Mouse (Mus musculus): ENCODE results near the gene Spen.
A peak's percentile ranks its signal among the peaks of the same experiment; 100 is the strongest.

The Spen gene

GRCm38 (mm10) chr4:141528938-141529337 lies 9.5 kb downstream of the Spen start:
- no peak for DNase-seq (ENCODE audit: low read depth)

GRCm38 (mm10) chr4:141526936-141527650 lies 11.3 kb downstream of the Spen start:
- no peak for DNase-seq (ENCODE audit: low read depth)

GRCm38 (mm10) chr4:141525940-141526339 lies 12.5 kb downstream of the Spen start:
- DNase-seq (ENCODE audit: low read depth) = no peak

GRCm38 (mm10) chr4:141524658-141525057 lies 13.7 kb downstream of the Spen start:
- no peak for DNase-seq (ENCODE audit: low read depth)

- DNase-seq (ENCODE audit: low read depth) = no peak
Measured at GRCm38 (mm10) chr4:141523128-141523527, 15.3 kb downstream of the Spen start.

- DNase-seq (ENCODE audit: low read depth) = no peak
Measured at GRCm38 (mm10) chr4:141518386-141518785, 20.0 kb downstream of the Spen start.

GRCm38 (mm10) chr4:141514179-141514641 lies 24.2 kb downstream of the Spen start:
- DNase-seq (ENCODE audit: low read depth) = no peak

GRCm38 (mm10) chr4:141512145-141512544 lies 26.3 kb downstream of the Spen start:
- DNase-seq (ENCODE audit: low read depth) = no peak

- no peak for DNase-seq (ENCODE audit: low read depth)
Measured at GRCm38 (mm10) chr4:141510457-141510856, 27.9 kb downstream of the Spen start.

GRCm38 (mm10) chr4:141506893-141507292 lies 31.5 kb downstream of the Spen start:
- DNase-seq (ENCODE audit: low read depth) = no peak

- DNase-seq (ENCODE audit: low read depth) = peak; percentile 8
Measured at GRCm38 (mm10) chr4:141506352-141506751, 32.0 kb downstream of the Spen start.

GRCm38 (mm10) chr4:141505810-141506209 lies 32.6 kb downstream of the Spen start:
- DNase-seq (ENCODE audit: low read depth) = no peak

GRCm38 (mm10) chr4:141504471-141504870 lies 33.9 kb downstream of the Spen start:
- DNase-seq (ENCODE audit: low read depth) = no peak

GRCm38 (mm10) chr4:141502723-141503122 lies 35.7 kb downstream of the Spen start:
- no peak for DNase-seq (ENCODE audit: low read depth)

GRCm38 (mm10) chr4:141501058-141501457 lies 37.3 kb downstream of the Spen start:
- no peak for DNase-seq (ENCODE audit: low read depth)

GRCm38 (mm10) chr4:141500637-141501036 lies 37.8 kb downstream of the Spen start:
- DNase-seq (ENCODE audit: low read depth) = no peak

GRCm38 (mm10) chr4:141488670-141489069 lies 49.7 kb downstream of the Spen start:
- DNase-seq (ENCODE audit: low read depth) = peak; percentile 37

GRCm38 (mm10) chr4:141487581-141487980 lies 50.8 kb downstream of the Spen start:
- DNase-seq (ENCODE audit: low read depth) = no peak

GRCm38 (mm10) chr4:141484071-141484470 lies 54.3 kb downstream of the Spen start:
- no peak for DNase-seq (ENCODE audit: low read depth)

- DNase-seq (ENCODE audit: low read depth) = no peak
Measured at GRCm38 (mm10) chr4:141479411-141479810, 59.0 kb downstream of the Spen start.

- no peak for DNase-seq (ENCODE audit: low read depth)
Measured at GRCm38 (mm10) chr4:141478794-141479193, 59.6 kb downstream of the Spen start.

GRCm38 (mm10) chr4:141478225-141478624 lies 60.2 kb downstream of the Spen start:
- no peak for DNase-seq (ENCODE audit: low read depth)

GRCm38 (mm10) chr4:141477681-141478102 lies 60.7 kb downstream of the Spen start:
- peak; percentile 16 for DNase-seq (ENCODE audit: low read depth)

GRCm38 (mm10) chr4:141474431-141474830 lies 64.0 kb downstream of the Spen start:
- DNase-seq (ENCODE audit: low read depth) = no peak
